Mouse (Mus musculus) intestine, postnatal 0 days (tissue): ENCODE measurements around the gene Pcyt1a. TPM values are rescaled to one million over a fixed set of nuclear protein-coding genes. Genes with fewer than 3 reads are reported as not detected.

Source experiments
- ATAC-seq: fragments of 200-750 bp; cut with Nextera tagmentation; 2 replicates; pipeline ENCODE4 v1.8.0; 2017; ENCODE audit warnings: mild to moderate bottlenecking, moderate TSS enrichment, moderate library complexity
- H3K27ac ChIP-seq: fragments of 300-500 bp; sonication (generic); 2 replicates; pipeline ENCODE4 v1.5.1; 2014; ENCODE audit warnings: mild to moderate bottlenecking, low read depth, low read length, moderate library complexity
- H3K27me3 ChIP-seq: fragments of 300-500 bp; sonication (generic); replicated peaks from 2 replicates; pipeline ENCODE4 v1.6.1; 2014; ENCODE audit warnings: low read length, mixed read lengths; ENCODE audit not compliant: control insufficient read depth, insufficient read depth
- H3K36me3 ChIP-seq: fragments of 300-500 bp; sonication (generic); 2 replicates; pipeline ENCODE4 v1.6.1; 2014; ENCODE audit warnings: mild to moderate bottlenecking, moderate library complexity; ENCODE audit not compliant: control insufficient read depth, insufficient read depth
- H3K4me1 ChIP-seq: fragments of 300-500 bp; sonication (generic); replicated peaks from 2 replicates; pipeline ENCODE4 v1.6.1; 2014; ENCODE audit warnings: antibody characterized with exemption, low read length, mixed read lengths; ENCODE audit not compliant: control insufficient read depth, insufficient read depth
- H3K4me2 ChIP-seq: fragments of 300-500 bp; sonication (generic); replicated peaks from 2 replicates; pipeline ENCODE4 v1.6.1; 2014; ENCODE audit warnings: low read depth, mild to moderate bottlenecking, moderate library complexity
- H3K4me3 ChIP-seq: fragments of 300-500 bp; sonication (generic); 2 replicates; pipeline ENCODE4 v1.5.1; 2014; ENCODE audit warnings: low read depth, low read length
- H3K9ac ChIP-seq: fragments of 300-500 bp; sonication (generic); 2 replicates; pipeline ENCODE4 v1.6.1; 2014; ENCODE audit warnings: mild to moderate bottlenecking, low read depth, low read length
- H3K9me3 ChIP-seq: fragments of 300-500 bp; sonication (generic); 2 replicates; pipeline ENCODE4 v1.6.1; 2016; ENCODE audit warnings: mixed run types; ENCODE audit not compliant: control insufficient read depth
- CTCF ChIP-seq: sonication (generic); IDR thresholded peaks from 2 replicates; pipeline ENCODE4 v1.5.1; 2016; ENCODE audit warnings: low read depth, mild to moderate bottlenecking, control low read depth, antibody characterized with exemption, moderate library complexity
- WGBS: fragments of 180-500 bp; shearing (Covaris S2); extraction: QIAGEN DNeasy Blood & Tissue Kit; methylation state at CpG from one replicate; pipeline ENCODE4 v1.1.7; 2014; 5-methylcytosine and 5-hydroxymethylcytosine counted together
- polyA plus RNA-seq: library from polyadenylated mRNA; unstranded; fragments of >200 nt; fragmentation: Nextera tagmentation; extraction: Ambion mirVana; gene quantifications from 2 replicates; pipeline ENCODE4 v1.2.1, GENCODE M21; 2015

Gene Pcyt1a
- polyA plus RNA-seq, 1 experiment from 2014 or later, result 114 TPM

DNA sequence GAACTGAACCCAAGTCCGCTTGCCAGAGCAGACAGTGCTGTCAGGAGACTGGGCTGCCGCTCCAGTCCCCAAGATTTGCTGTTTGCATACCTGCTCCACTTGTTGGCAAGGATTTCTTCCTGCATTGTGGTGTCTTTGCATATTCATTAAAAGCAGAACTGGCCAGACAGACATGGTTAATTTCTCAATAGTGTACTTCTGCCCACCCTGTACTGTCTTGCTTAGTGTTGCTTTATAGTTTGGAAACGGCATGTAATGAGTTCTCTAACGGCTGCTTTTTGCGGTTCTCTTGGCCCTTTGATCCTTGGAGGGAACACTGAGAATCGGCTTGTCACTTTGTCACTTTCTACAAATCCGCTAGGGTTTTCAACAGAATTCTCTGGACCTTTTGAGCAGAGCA lies 70.7 kb downstream of the Pcyt1a start:
- no peaks in the 10 kb centered on the region for H3K9me3 ChIP-seq
- no peak for TF ChIP-seq CTCF
- H3K9ac ChIP-seq, result no peak overlapping the region
- no peak for ATAC-seq
- H3K4me2 ChIP-seq, result no peak overlapping the region
- WGBS, result 73% methylated on average over 7 of the region's 7 CpGs
- H3K36me3 ChIP-seq, result no peaks in the 10 kb centered on the region
- no peak overlapping the region for H3K27ac ChIP-seq
- H3K4me3 ChIP-seq, result no peak overlapping the region
- H3K4me1 ChIP-seq, result peaks cover 2% of the 10 kb centered on the region; the same call in 1 of the 2 replicates
- no peaks in the 10 kb centered on the region for H3K27me3 ChIP-seq

DNA sequence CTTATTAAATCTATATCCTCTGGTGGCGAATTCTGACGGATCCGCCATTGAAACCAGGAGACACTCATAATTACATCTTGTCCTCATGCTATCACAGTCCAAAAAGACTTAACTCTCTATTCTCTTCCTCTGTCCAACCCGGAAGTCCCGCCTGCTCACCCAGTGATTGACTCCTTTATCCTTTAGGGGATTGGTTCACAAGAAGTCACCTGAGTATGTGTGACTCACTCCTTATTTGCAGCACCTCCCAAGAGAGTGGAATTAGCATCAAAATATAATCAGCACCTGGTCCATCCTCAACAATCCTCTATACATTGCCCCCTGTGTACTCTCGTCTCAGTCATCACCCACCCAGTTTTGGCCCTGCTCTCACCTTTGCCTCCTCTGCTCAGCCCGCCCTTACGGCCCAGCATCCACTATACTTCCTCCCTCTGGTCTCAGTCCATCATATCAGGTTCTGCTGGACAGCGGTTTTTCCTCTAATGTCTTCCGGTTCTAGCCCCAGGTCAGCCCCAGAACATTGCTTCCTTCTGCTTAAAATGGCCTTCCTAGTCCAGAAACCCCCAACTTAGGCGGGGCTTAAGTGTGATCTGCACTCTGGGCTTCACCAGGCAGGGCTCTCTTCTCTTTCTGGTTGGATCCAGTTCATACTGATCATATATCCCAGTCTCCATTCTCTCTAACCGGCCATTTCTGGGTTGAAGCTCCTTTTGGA lies 72.1 kb downstream of the Pcyt1a start:
- H3K4me1 ChIP-seq, result peaks cover 2% of the 10 kb centered on the region; the same call in 1 of the 2 replicates
- H3K9ac ChIP-seq, result no peak overlapping the region
- ATAC-seq, result no peak
- no peak overlapping the region for H3K27ac ChIP-seq
- H3K4me3 ChIP-seq, result no peak overlapping the region
- no peaks in the 10 kb centered on the region for H3K36me3 ChIP-seq
- no peaks in the 10 kb centered on the region for H3K27me3 ChIP-seq
- no peaks in the 10 kb centered on the region for H3K9me3 ChIP-seq
- no peak overlapping the region for H3K4me2 ChIP-seq
- no peak for TF ChIP-seq CTCF
- 82% methylated on average over 12 of the region's 12 CpGs for WGBS

DNA sequence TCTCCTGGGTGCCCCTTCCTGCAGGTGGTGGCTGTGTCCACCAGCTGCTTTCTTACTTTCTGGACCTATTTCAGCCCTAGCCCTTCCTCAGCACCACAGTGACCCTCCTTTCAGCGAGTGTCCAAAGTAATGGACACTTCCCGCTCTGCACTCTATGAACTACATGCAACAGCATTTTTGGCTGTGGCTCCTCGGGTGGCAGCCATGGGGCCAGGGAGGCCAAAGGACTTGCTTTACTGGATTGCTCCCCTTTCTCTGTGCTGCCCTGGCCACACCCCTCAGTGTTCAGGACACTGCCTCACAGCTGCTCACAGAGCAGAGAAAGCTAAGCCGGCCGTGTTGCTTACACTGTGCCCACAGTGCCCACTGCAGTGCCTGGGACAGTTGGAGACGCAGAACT lies 72.9 kb downstream of the Pcyt1a start:
- Histone ChIP-seq H3K4me3 (no peak overlapping the region), H3K36me3 (no peaks in the 10 kb centered on the region), H3K9ac (no peak overlapping the region), H3K9me3 (no peaks in the 10 kb centered on the region), H3K27ac (no peak overlapping the region), H3K4me2 (no peak overlapping the region), H3K4me1 (peaks cover 2% of the 10 kb centered on the region; the same call in 1 of the 2 replicates), H3K27me3 (no peaks in the 10 kb centered on the region)
- 0 out of 2 replicates have a peak, but pooled peaks have one; percentile 13 for ATAC-seq
- WGBS, result 37% methylated on average over 6 of the region's 6 CpGs
- TF ChIP-seq CTCF, result no peak

DNA sequence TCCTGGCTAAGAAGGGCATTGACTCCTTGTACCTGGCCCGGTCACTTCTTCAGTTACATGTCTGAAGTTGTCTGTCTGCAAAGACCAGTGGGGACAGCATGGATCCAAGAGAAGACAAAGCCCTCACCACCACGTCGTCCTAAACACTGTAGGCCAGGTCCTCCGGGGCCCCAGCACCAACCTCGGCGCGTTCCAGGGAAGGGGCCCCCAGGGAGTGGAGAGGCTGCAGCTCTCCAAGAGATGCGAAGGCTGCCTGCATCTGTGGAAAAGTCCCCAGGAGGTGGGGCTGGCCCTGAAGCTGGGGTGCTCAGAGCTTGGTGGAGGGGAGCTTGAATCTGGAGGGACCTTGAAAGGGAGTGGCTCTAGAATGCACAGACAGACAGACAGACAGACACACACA lies 75.6 kb downstream of the Pcyt1a start:
- H3K27ac ChIP-seq, result no peak overlapping the region
- H3K4me2 ChIP-seq, result no peak overlapping the region
- no peak overlapping the region for H3K9ac ChIP-seq
- no peak for TF ChIP-seq CTCF
- ATAC-seq, result no peak
- peaks cover 17% of the 10 kb centered on the region; the same call in 1 of the 2 replicates for H3K4me1 ChIP-seq
- WGBS, result 71% methylated on average over 8 of the region's 8 CpGs
- H3K9me3 ChIP-seq, result no peaks in the 10 kb centered on the region
- H3K4me3 ChIP-seq, result no peak overlapping the region
- H3K36me3 ChIP-seq, result no peaks in the 10 kb centered on the region
- H3K27me3 ChIP-seq, result no peaks in the 10 kb centered on the region

- no peak overlapping the region for H3K9ac ChIP-seq
- H3K27ac ChIP-seq, result no peak overlapping the region
- H3K4me2 ChIP-seq, result no peak overlapping the region
- no peak for ATAC-seq
- H3K4me3 ChIP-seq, result no peak overlapping the region
- TF ChIP-seq CTCF, result no peak
- H3K9me3 ChIP-seq, result no peaks in the 10 kb centered on the region
- H3K4me1 ChIP-seq, result peaks cover 18% of the 10 kb centered on the region; the same call in 1 of the 2 replicates
- no peaks in the 10 kb centered on the region for H3K36me3 ChIP-seq
- WGBS, result 84% methylated on average over 7 of the region's 7 CpGs
- H3K27me3 ChIP-seq, result no peaks in the 10 kb centered on the region
Measured at GRCm38 (mm10) chr16:32506868-32507267, 76.1 kb downstream of the Pcyt1a start.

GRCm38 (mm10) chr16:32507407-32507806 lies 76.7 kb downstream of the Pcyt1a start:
- H3K4me2 ChIP-seq, result no peak overlapping the region
- H3K9me3 ChIP-seq, result no peaks in the 10 kb centered on the region
- no peak overlapping the region for H3K27ac ChIP-seq
- peaks cover 18% of the 10 kb centered on the region; the same call in 1 of the 2 replicates for H3K4me1 ChIP-seq
- H3K9ac ChIP-seq, result no peak overlapping the region
- ATAC-seq, result no peak
- peak; percentile 91 for TF ChIP-seq CTCF
- H3K36me3 ChIP-seq, result no peaks in the 10 kb centered on the region
- WGBS, result 21% methylated on average over 9 of the region's 9 CpGs
- H3K4me3 ChIP-seq, result no peak overlapping the region
- H3K27me3 ChIP-seq, result no peaks in the 10 kb centered on the region
